Mouse (Mus musculus): ENCODE measurements at regions not wholly inside any gene's neighbourhood (a gene's known extent, or its start where the extent isn't known, plus 50 kb on each side); places are given as distances from the start of the nearest gene placed in this dataset.

DNA sequence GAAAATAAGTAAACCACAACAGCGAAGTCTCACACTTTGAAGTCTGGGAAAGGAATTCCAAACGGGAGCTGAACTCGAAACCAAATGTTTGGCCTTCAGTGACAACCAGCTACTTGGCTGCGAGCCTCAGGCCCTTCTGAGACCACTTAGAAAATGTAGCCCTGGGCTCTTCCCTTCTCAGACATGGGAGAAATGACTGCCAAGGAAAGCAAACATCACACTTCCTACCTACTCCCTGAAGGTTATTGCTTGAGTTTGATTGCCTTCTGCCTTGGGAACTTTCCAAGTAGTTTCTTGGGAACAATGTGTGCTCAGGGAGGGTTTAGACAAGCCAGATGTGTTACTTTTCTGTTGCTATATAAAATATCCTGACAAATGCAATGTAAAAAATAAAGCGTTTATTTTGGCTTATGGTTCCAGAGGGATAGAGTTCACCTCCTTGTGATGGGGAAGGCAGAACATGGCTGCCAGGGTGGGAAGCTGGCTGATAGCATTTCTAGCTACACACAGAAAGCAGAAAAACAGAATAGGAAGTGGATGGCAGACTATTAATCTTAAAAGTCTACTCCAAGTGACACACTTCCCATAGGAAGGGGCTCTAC is 194.8 kb upstream of the Rack1 start:
- DNase-seq (ENCODE audit: extremely low spot score, low spot score), result no peak

DNA sequence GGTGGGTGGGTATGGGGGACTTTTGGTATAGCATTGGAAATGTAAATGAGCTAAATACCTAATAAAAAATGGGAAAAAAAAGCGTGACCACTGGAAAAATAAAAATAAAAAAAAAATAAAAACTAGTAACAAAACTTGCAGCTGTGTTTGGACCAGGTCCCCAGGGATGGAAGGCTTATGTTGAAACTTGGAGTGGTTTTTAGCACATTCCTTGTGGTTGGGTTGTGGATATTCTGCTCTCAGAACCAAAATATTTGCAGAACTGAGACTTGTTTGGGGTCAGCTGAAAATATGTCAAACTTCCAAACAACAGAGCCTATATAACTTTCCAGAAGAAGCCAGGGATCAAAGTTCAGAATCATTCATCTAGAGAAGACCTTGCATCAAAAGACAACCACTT is 199.0 kb upstream of the Rack1 start:
- DNase-seq (ENCODE audit: extremely low spot score, low spot score), result no peak

DNA sequence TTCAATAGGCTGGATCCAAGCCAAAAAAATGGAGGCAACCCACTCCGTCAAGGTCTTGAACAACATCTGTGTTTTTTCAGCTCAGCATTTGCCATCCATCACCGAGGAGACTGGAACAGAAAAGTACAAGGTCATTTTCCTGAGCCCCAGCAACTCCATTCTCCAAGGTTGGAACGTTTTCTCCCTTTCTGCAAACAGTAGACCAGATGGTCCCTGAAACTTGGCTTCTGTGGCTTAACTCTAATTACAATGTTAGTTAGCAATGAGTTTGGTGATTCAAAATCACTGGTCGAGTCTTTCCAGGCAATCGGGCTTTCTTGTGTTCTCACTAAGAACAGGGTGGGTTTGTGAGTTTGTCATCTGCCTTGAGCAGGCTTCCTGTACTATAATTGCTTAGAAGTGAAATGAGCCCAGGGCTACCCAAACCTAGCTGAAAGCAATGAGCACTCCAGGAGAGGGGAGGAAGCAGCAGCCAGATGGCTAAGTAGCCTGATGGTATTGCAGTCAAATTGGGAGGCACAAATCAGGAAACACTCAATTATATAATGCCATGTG is 200.5 kb upstream of the Rack1 start:
- DNase-seq (ENCODE audit: extremely low spot score, low spot score), result no peak

DNA sequence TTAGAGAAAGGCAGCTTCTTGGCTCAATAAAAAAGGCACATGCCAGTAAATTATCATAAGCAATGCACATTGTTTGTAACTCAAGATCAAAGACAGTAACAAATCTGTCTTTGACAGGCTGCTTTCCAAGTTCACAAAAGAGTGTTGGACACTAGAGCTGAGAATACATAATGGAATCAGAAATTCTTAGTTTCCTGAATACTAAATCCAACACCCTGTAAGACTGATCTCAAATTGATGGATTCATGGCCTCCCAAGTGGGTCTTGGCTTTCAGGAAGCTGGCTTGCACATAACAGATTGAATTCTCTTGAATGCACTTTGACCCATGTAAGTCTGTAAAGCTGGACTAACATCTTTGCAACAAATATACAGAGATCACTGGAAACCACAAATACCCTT is 201.1 kb upstream of the Rack1 start:
- DNase-seq (ENCODE audit: extremely low spot score, low spot score), result no peak

DNA sequence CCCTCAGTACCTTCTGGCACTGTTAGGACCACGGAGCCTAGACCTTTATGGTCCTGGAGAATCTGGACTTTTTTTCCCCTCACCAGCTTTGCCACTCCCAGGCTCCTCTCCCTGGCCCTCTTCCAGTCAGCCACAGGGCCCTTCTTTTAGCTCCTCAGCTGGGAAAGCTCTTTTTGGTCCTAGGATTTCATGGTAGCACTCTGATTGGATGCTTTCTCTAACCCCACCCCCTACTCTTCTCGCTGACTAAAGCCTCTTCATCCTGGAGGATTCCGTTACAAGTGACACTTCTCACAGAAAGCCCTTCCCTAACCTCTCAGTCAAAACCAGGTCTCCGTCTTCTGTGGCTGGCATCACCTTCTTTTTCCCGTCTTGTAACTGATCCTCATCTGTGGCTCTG is 205.7 kb upstream of the Rack1 start:
- no peak for DNase-seq (ENCODE audit: extremely low spot score, low spot score)

DNA sequence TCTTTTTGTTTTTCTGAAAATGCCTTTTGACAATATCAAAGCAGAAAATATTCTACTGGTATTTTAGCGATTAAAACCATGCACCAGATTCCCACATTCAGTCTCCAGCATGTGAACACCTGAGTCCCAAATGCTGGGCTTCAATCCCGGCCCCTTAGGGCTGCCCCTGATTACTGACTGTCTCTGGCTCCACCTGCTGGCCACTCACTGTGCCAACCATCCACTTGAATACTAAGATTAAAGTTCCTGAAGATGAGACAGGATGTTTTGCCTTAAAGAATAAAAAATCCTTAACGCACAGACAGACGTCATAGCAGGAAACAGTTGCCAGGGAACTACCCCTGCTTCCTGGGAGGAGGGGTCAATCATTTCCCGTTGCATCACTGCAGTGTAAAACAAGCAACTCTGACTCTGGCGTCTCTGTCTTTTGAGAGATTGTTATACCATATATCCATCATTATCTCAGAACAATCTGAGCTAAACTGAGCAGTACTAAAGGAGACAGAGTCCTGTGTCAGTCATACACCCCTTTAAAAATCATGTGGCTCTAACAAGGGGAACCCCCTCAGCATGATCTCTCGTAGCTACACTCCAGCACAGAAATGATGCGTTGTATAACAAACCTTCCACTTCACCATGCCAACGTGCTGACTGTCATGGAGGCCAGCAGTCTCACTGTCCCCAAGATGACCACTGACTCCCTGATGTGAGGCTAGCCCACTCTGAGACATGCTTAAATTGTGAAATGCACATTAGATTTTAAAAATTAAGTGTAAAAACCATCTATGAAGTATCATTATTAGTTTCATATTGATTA is 211.1 kb upstream of the Rack1 start:
- peak; percentile 59 for DNase-seq (ENCODE audit: extremely low spot score, low spot score)

DNA sequence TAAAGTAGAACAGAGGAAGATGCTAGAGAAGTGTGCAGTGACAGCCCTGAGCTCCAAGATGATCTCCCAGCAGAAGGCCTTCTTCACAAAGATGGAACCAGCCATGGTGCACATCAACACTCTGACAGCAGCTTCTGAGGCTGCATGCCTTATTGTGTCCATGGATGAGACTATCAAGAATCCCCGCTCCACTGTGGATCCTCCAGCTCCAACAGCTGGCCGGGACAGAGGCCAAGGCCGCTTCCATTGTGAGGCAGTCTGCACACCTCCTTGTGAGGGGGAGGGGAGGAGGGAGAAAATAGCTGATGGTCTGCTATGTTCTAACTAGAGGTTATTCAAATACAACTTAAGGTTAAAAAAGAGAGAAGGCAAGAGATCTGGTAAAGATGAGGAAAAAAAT is 231.4 kb upstream of the Rack1 start:
- no peak for DNase-seq (ENCODE audit: extremely low spot score, low spot score)

DNA sequence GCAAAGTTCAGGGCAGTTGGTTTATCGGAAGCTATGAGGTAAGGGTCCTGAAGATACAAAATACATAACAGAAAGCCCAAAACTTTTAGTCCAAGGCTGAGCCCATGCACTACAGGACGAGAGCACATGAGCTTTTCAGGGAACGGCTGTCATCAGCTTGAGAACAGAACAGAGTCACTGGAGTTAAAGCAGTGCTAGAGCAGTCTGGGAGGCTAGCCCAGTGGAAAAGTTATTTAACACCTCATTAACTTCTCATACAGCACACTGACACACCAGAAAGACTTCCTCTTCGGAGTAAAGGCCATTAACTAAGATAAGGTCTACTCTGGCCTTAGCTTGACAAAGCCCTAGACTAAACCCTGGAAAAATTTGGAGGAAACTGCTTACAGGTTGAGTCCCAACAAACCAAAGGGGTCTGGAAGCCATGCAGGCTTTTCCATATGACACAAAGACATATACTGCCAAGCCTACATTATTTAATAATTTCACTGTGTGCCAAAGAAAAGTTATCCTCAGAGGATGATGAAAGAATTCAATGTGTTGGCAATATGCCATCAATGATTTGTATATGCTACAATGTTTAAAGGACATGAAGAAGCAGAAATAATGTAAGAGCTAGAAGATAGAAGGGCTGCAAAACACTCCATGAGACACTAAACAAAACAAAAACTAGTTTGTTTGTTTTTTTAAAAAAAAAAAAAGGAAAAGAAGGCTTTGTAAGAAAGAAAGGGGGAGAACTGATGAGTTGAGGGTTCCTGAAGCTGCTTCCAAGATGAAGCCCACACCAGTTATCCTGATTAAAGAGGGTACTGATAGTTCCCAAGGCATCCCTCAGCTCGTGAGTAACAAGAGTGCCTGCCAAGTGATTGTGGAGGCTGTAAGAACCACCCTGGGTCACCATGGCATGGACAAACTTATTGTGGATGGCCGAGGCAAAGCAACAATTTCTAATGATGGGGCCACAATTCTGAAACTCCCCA is 232.3 kb upstream of the Rack1 start:
- no peak for DNase-seq (ENCODE audit: extremely low spot score, low spot score)

DNA sequence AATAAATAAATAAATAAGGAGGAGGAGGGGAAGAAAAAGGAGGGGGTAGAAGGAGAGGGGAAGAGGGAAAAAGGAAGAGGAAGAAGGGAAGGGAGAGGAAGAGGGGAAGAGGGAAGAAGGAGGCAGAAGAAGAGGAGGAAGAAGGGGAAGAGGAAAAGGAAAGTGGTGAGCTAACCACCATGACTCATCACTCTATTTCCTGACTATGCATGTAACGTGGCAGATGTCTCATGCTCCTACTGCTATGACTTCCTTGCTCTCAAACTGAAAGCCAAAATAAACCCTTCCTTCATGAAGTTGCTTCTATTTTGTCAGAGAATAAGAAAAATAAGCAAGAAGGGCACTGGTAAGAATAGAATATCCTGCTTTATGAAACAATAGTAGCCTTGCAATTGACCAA is 242.1 kb upstream of the Rack1 start:
- DNase-seq (ENCODE audit: extremely low spot score, low spot score), result no peak

DNA sequence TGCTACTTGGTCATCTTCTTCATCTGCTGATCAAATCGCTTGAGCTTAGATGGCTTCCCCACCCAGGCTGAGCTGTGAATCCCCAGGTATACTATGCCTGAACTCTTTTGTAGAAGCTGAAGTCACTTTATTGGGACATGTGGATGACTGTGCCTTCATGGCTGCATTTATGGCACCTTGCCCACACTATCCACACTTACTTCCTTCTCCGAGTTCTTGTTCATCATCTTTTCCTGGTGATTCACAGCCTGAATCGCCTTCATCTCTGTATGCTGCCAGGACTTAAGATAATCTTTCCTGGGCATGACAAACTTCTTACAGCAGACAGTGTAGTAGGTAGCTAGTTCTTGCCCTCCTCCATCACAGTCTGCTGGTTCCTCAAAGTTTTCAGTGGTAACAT is 248.1 kb upstream of the Rack1 start:
- no peak for DNase-seq (ENCODE audit: extremely low spot score, low spot score)

DNA sequence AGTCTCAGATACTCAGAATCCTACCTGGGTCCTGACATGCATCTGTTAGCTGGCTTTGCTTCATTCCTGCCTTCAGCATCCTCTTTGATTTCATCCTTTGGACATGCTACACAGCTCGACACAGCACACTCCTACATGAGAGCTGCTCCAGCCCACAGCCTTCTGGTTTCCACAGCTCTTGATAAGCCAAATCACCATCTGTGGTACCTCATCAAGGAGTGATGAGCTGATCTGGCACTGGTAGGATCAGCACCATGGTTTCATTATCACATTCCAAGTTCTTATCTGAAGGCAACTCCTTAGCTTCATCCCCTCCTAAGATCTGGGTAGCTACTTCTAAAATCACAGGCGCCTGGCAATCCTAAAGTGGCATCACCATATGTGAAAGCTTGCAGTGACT is 248.9 kb upstream of the Rack1 start:
- no peak for DNase-seq (ENCODE audit: extremely low spot score, low spot score)

DNA sequence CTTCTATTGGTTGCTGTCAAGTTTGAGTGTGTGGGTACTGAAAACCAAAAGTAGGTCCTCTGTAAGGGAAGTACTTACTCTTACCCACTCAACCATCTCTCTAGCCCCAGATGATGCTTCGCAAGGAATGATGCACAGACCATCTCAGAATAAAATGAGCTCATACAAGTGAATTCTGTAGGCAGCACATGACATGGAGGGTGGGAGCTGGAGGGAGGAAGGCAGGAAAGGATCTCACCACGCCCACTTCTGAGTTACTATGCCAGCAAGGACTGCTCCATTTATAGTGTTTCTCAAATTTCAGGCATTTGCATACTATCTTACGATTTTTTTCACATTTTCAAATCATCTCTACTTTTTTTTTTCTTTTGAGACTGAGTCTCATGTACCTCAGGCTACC is 273.8 kb upstream of the Rack1 start:
- no peak for DNase-seq (ENCODE audit: extremely low spot score, low spot score)

DNA sequence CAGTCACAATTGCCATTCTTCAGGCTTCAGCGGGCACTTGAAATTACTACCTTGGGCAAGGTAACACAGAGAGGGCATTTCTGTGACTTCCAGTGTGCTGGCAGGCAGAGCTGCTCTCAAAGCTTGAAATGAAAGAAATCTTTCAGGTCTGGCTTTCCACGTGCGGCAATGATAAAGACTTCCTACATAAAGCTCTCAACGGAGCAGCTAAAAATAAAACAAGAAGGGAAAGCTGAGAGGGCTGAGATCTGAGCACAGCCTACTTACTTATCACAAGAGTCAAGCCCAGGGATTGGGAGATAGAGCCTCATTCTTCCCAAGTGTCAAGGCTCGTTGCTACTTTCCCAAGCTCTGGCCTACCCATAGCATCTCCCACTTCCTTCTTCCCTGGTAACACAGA is 274.6 kb upstream of the Rack1 start:
- no peak for DNase-seq (ENCODE audit: extremely low spot score, low spot score)

DNA sequence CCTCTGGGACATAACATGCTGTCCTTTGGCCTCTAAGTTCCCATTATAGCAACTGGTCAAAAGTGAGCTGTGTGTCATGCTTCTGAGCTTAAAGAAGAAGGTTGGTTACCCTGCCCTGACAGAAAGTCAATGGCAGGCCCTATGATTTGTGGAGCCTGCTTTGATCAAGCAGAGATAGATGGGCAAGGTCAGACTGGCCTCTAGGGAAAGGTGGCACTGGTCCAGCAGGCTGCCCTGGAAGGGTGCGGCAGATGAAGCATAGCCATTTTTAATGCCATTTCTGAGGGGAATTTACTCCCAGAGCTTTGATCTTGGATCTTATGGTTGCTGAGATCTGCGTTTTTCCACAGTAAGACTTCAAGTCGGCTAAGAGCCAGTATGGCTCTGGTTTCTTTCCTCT is 293.2 kb upstream of the Rack1 start:
- no peak for DNase-seq (ENCODE audit: extremely low spot score, low spot score)

DNA sequence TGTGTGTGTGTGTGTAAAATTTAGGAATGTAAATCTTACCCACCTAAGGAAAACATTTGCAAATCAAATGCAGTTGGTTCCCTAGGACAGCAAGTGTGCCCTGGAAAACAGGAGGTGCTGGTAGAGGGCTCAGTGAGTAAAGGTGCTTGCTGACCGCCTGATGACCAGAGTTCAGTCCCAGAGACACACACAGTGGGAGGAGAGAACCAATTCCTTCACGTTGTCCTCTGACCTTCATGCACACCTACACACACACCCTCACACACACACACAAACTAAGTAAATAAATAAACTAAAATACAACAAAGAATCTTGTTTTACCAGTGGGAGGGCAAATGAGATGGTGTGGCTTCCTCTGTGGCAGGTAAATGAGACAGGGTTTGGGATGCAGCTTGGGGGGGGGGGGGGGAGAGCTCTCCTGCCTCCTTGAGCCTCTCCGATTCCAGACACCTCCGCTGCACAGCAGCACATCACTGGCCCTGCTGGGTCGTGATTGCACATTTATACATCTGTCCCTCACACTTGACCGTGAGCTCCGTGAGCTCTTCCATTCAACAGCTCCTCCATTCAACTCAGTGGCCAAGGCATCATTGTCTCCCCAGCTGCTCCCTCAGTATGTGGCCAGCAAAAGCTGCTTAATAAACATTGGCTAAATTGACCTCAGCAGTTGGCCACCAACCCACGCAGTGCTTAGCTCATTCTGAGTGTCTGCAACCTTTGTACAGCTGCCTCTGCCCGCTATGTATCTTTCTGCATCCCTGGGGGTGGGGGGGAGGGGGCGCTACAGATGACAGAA is 297.9 kb upstream of the Rack1 start:
- DNase-seq (ENCODE audit: extremely low spot score, low spot score), result no peak

DNA sequence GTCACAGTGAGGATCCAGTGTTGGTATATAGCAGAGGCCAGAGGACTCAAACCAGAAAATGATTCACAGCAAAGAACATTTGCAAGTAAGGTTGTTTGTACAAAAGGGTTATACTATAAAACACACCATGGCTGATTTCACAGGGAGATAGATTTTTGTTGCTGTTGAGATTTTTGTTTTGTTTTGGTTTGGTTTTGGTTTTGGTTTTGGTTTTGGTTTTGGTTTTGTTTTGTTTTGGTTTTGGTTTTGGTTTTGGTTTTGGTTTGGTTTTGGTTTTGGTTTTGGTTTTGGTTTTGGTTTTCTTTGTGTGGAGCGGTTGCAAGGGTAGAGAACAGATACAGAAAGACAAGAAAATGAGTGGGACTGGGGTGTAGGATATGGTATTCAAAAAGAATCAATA is 301.1 kb upstream of the Rack1 start:
- DNase-seq (ENCODE audit: extremely low spot score, low spot score), result no peak

DNA sequence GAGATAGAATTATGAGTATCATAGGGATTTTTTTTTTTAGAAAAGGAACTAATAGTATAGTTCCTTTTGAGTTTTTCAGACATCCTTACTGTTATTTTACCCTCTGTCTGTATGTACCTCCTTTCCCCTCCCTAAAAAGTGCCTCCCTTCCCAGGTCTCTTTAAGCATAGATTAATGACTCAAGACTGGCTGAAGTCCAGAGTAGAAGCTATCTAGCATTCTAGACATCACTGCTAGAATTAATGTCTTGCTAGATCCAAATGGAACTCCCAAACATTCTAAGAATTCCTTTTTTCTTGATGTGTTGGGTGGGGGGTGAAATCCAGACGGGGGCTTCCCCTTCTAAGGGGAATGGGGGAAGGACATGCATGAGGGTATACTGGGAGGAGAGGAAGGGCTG is 311.8 kb upstream of the Rack1 start:
- no peak for DNase-seq (ENCODE audit: extremely low spot score, low spot score)

DNA sequence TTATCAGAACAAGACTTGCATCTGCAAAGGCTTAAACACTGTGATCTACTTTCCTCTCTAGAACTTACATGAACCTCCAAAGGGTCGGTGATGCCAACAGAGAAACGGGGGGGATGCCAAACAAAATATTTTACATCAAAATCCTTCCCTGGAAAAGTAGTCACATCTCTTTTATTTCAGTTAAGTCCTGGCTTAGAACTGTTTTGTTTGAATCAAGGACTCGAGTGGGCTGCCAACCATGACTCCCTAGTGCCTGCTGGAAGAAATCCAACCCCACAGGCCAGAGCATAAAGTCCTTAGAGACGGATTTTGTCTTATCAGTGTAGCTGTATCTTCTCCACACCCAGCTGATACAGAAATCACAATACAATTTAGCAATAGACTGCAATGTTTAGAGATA is 336.1 kb upstream of the Rack1 start:
- DNase-seq (ENCODE audit: extremely low spot score, low spot score), result no peak

DNA sequence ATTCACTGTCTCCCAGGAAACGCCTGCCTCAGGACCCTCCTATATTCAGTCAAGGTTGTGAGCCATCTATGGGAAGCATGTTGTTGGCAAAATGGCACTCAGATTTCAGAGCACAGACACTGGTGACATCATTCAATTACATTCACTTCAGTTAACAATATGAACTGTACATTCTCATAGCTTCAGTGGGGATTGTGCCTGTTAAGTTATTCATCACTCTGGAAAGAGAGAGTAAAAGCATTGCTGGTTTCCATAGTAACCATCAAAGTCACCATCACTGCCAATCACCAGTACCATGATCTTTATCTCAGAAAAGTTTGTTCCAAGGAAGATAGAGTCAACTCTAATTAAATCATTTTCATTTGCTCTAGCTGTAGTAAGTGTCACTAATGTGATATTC is 350.2 kb upstream of the Rack1 start:
- DNase-seq (ENCODE audit: extremely low spot score, low spot score), result no peak

DNA sequence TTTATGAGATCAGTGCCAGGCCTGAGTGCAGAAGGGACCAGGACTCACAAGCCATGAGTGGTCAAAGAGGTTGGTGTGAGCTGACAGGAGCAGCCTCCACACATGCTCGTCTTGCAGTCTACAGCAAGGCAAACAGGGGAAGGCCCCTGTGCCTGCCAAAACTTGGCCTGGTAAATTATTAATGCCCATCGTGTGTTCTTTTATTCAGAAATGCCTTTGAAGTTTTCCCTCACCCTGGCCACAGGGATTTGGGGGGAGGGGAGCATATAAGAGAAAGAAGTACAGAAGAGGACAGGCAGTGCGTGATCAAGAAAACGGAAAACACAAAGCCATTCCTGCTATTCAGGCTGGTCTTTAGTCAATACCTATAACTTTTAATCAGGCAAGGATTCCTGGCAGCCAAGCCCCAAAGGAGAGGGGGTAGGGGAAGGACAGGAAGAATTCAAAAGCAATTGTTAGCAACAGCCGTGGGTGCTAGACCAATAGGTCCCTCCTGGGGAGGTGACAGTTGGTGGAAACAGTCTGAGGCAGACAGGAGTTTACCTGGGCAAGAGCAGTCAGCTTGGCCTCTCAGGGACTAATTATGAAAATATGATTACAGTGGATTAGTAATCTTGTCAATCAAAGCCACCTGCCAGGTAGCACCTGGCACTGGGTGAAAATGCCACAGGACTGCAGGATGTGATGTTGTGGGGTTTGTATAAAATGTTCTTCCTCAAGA is 357.4 kb upstream of the Rack1 start:
- no peak for DNase-seq (ENCODE audit: extremely low spot score, low spot score)
